Mouse (Mus musculus) liver, postnatal 0 days (tissue): ENCODE data around the gene B4galt3.

Experiments used
- CTCF ChIP-seq: sonication (generic); IDR thresholded peaks from 2 replicates; pipeline ENCODE4 v1.5.1; 2016; ENCODE audit warnings: antibody characterized with exemption, low read depth
- EP300 ChIP-seq: IDR thresholded peaks from 2 replicates; pipeline ENCODE4 v1.6.1; 2016; ENCODE audit warnings: antibody characterized with exemption, low read depth, mild to moderate bottlenecking

DNA sequence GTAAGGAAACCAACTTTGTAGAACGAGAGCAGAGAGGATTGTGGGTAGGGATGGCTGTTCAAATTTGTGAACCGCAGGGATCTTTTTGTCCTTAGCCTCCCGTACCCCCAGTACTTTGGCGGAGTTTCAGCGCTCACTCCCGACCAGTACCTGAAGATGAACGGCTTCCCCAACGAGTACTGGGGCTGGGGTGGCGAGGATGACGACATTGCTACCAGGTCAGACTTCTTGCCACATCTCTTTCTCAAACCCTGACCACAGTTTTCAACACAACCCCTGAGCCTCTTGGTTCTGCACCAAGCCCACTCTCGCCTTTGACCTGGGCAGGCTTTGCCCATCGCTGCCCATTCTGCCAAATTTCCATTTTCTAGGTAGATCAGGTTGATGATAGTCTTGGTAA is 4.0 kb downstream of the B4galt3 start:
- TF ChIP-seq CTCF (no peak), EP300 (no peak)
